Mouse (Mus musculus): ENCODE results near the gene Elof1. TPM values are rescaled to one million over a fixed set of nuclear protein-coding genes. Genes with fewer than 3 reads are reported as not detected.
A peak's percentile ranks its signal among the peaks of the same experiment; 100 is the strongest.

Elof1 gene
- polyA plus RNA-seq, 2 experiments = 59.5 to 102 TPM

DNA sequence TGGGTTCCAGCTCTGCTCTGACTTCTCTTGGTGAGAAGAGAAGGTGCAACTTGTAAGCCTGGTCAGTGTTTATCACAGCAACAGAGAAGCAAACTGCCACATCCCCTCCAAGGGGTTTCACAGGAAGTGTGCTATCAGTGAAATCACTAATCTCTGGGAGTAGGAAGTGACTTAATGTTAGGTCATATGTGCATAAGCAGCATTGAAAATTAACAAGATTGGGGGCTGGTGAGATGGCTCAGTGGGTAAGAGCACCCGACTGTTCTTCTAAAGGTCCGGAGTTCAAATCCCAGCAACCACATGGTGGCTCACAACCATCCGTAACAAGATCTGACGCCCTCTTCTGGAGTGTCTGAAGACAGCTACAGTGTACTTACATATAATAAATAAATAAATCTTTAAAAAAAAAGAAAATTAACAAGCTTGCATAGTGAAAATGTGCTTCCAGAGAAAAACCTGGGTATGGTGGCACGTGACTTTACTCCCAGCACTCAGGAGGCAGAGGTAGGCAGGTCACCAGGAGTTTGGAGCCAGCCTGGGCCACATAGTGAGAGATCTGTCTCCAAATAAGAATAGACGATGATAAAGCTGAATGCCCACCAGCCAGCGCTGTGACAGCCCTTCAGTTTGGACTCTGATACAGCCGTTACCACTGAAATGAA, 27.5 kb upstream of the Elof1 start:
- no peaks in the 10 kb centered on the region for H3K36me3 ChIP-seq (replicated peaks; ENCODE audit: control insufficient read depth, insufficient read depth, low read depth)
- peaks cover 0 to 3% of the 10 kb centered on the region in 2 experiments; a peak in 1 of 4 replicates for H3K4me1 ChIP-seq (replicated peaks; ENCODE audit: control insufficient read depth in 2 of 2, insufficient read depth in 2 of 2, low read length in 1 of 2)
- H3K27ac ChIP-seq = no peak overlapping the region
- ATAC-seq (ENCODE audit: insufficient read depth) (no peak), DNase-seq (ENCODE audit: low read depth in 3 of 3, low spot score in 3 of 3) (no peak)
- H3K4me2 ChIP-seq (ENCODE audit: low read depth) = no peak overlapping the region
- no peak overlapping the region for H3K4me3 ChIP-seq (ENCODE audit: insufficient read depth in 1 of 2, low read depth in 2 of 2, low read length in 2 of 2)
- no peak for TF ChIP-seq CTCF (IDR thresholded peaks at IDR 0.05; ENCODE audit: low read depth)
- TF ChIP-seq EP300 (IDR thresholded peaks at IDR 0.05; ENCODE audit: low read depth) = no peak
- WGBS (ENCODE audit: insufficient replicate concordance) = 54% methylated on average over 6 of the region's 8 CpGs
- no peak overlapping the region for H3K9ac ChIP-seq (replicated peaks)
- no peaks in the 10 kb centered on the region for H3K9me3 ChIP-seq (ENCODE audit: control insufficient read depth, low read length)
- no peaks in the 10 kb centered on the region for H3K27me3 ChIP-seq (ENCODE audit: control insufficient read depth, insufficient read depth, low read length)

DNA sequence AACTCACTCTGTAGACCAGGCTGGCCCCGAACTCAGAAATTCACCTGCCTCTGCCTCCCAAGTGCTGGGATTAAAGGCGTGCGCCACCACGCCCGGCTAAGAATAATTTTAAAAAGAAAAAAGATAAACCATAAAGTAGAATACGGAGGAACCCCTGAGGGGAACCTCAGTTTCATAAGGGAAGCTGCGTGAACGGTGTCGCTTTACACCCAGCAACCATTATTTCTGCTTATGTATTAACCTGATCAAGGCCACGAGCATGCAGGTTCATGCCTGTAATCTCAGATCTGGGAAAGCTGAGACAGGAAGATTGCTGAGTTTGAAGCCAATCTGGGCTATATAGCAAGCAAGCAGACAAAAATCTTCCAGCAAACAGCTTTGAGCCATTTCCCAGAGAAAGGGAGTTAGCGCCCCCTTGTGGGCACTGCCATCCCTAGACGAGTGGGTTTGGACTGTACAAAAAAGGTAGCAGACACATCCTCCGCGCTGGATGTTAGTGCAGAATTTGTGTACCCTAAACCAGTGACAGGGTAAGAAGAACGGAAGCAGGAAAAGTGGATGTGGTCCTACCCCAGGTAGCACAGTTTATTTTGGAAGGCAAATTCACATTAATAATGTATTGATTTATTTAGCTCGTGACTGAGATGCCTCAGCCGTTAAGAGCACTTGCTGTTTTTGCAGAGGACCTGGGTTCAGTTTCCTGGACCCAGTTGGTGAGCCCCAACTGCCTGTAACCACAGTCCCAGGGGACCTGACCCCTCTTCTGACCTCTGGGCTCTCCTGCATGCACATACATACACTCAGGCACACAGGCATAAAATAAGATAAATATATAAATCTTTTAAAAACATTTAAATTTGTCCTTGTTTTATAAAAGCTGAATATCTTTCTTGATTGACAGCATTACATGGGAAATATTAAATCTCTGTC, 26.4 kb upstream of the Elof1 start:
- peak; percentile 56 for ATAC-seq (ENCODE audit: insufficient read depth)
- H3K27me3 ChIP-seq (ENCODE audit: control insufficient read depth, insufficient read depth, low read length) = no peaks in the 10 kb centered on the region

GRCm38 (mm10) chr9:22139746-22140145, 22.8 kb upstream of the Elof1 start:
- TF ChIP-seq CTCF (IDR thresholded peaks at IDR 0.05; ENCODE audit: low read depth) (no peak), EP300 (IDR thresholded peaks at IDR 0.05; ENCODE audit: low read depth) (no peak)
- no peak overlapping the region for H3K27ac ChIP-seq
- peaks cover 23 to 24% of the 10 kb centered on the region in 2 experiments for H3K4me1 ChIP-seq (replicated peaks; ENCODE audit: control insufficient read depth in 2 of 2, insufficient read depth in 2 of 2, low read length in 1 of 2)
- no peaks in the 10 kb centered on the region for H3K36me3 ChIP-seq (replicated peaks; ENCODE audit: control insufficient read depth, insufficient read depth, low read depth)
- no peak overlapping the region for H3K4me3 ChIP-seq (ENCODE audit: insufficient read depth in 1 of 2, low read depth in 2 of 2, low read length in 2 of 2)
- no peak for DNase-seq (ENCODE audit: low read depth in 3 of 3, low spot score in 3 of 3)
- no peak overlapping the region for H3K4me2 ChIP-seq (ENCODE audit: low read depth)
- H3K27me3 ChIP-seq (ENCODE audit: control insufficient read depth, insufficient read depth, low read length) = no peaks in the 10 kb centered on the region
- H3K9ac ChIP-seq (replicated peaks) = no peak overlapping the region
- no peak for ATAC-seq (ENCODE audit: insufficient read depth)
- H3K9me3 ChIP-seq (ENCODE audit: control insufficient read depth, low read length) = no peaks in the 10 kb centered on the region
- 87% methylated on average over 5 of the region's 5 CpGs for WGBS (ENCODE audit: insufficient replicate concordance)

More for the DNA sequence above, 26.4 kb upstream of the Elof1 start:
- Histone ChIP-seq H3K9me3 (ENCODE audit: control insufficient read depth, low read length) (no peaks in the 10 kb centered on the region), H3K9ac (replicated peaks) (no peak overlapping the region), H3K27ac (no peak overlapping the region), H3K4me3 (ENCODE audit: insufficient read depth in 1 of 2, low read depth in 2 of 2, low read length in 2 of 2) (no peak overlapping the region), H3K36me3 (replicated peaks; ENCODE audit: control insufficient read depth, insufficient read depth, low read depth) (no peaks in the 10 kb centered on the region), H3K4me1 (replicated peaks; ENCODE audit: control insufficient read depth in 2 of 2, insufficient read depth in 2 of 2, low read length in 1 of 2) (0 out of 4 replicates have a peak, but pooled peaks cover under 1 to 2% of the 10 kb centered on the region in 2 experiments), H3K4me2 (ENCODE audit: low read depth) (0 out of 2 replicates have a peak overlapping the region, but pooled peaks have one; percentile 8)
- peak; percentile 98 for TF ChIP-seq CTCF (IDR thresholded peaks at IDR 0.05; ENCODE audit: low read depth)
- TF ChIP-seq EP300 (IDR thresholded peaks at IDR 0.05; ENCODE audit: low read depth) = no peak
- WGBS (ENCODE audit: insufficient replicate concordance) = 48% methylated on average over 17 of the region's 17 CpGs
- DNase-seq (ENCODE audit: low read depth in 3 of 3, low spot score in 3 of 3) = peak; percentile 69 to 76 (median 73)

- 35% methylated on average over 2 of the region's 2 CpGs for WGBS (ENCODE audit: insufficient replicate concordance)
- ATAC-seq (ENCODE audit: insufficient read depth) (no peak), DNase-seq (ENCODE audit: low read depth in 3 of 3, low spot score in 3 of 3) (no peak)
- Histone ChIP-seq H3K9me3 (ENCODE audit: control insufficient read depth, low read length) (no peaks in the 10 kb centered on the region), H3K27ac (no peak overlapping the region), H3K4me2 (ENCODE audit: low read depth) (no peak overlapping the region), H3K27me3 (ENCODE audit: control insufficient read depth, insufficient read depth, low read length) (no peaks in the 10 kb centered on the region), H3K9ac (replicated peaks) (no peak overlapping the region), H3K36me3 (replicated peaks; ENCODE audit: control insufficient read depth, insufficient read depth, low read depth) (no peaks in the 10 kb centered on the region; the same call in 1 of the 2 replicates), H3K4me1 (replicated peaks; ENCODE audit: control insufficient read depth in 2 of 2, insufficient read depth in 2 of 2, low read length in 1 of 2) (peaks cover 24 to 26% of the 10 kb centered on the region in 2 experiments), H3K4me3 (ENCODE audit: insufficient read depth in 1 of 2, low read depth in 2 of 2, low read length in 2 of 2) (no peak overlapping the region)
- TF ChIP-seq CTCF (IDR thresholded peaks at IDR 0.05; ENCODE audit: low read depth) = peak; percentile 95
- no peak for TF ChIP-seq EP300 (IDR thresholded peaks at IDR 0.05; ENCODE audit: low read depth)
Observed at GRCm38 (mm10) chr9:22138480-22138879, 21.5 kb upstream of the Elof1 start.
